Mouse (Mus musculus) stomach, embryonic 15.5 days (tissue): ENCODE results near the gene Gtf2ird1. TPM values are rescaled to one million over a fixed set of nuclear protein-coding genes. Genes with fewer than 3 reads are reported as not detected.

Experiments used
- ATAC-seq: fragments of 200-750 bp; cut with Nextera tagmentation; 2 replicates; pipeline ENCODE4 v1.8.0; 2017; ENCODE audit warnings: low read depth, moderate number of reproducible peaks, moderate TSS enrichment; ENCODE audit not compliant: insufficient read depth, low FRiP score
- H3K27ac ChIP-seq: fragments of 300-500 bp; sonication (generic); 2 replicates; pipeline ENCODE4 v1.5.1; 2015; ENCODE audit warnings: mild to moderate bottlenecking, inconsistent platforms
- H3K27me3 ChIP-seq: fragments of 300-500 bp; sonication (generic); replicated peaks from 2 replicates; pipeline ENCODE4 v1.6.1; 2015; ENCODE audit warnings: inconsistent platforms
- H3K36me3 ChIP-seq: fragments of 300-500 bp; sonication (generic); 2 replicates; pipeline ENCODE4 v1.6.1; 2015; ENCODE audit warnings: inconsistent platforms
- H3K4me1 ChIP-seq: fragments of 300-500 bp; sonication (generic); 2 replicates; pipeline ENCODE4 v1.6.1; 2015; ENCODE audit warnings: inconsistent platforms
- H3K4me2 ChIP-seq: fragments of 300-500 bp; sonication (generic); 2 replicates; pipeline ENCODE4 v1.6.1; 2015; ENCODE audit warnings: mild to moderate bottlenecking, inconsistent platforms
- H3K4me3 ChIP-seq: fragments of 300-500 bp; sonication (generic); replicated peaks from 2 replicates; pipeline ENCODE4 v1.5.1; 2015; ENCODE audit warnings: inconsistent platforms
- H3K9ac ChIP-seq: fragments of 300-500 bp; sonication (generic); 2 replicates; pipeline ENCODE4 v1.6.1; 2015; ENCODE audit warnings: inconsistent platforms
- H3K9me3 ChIP-seq: fragments of 300-500 bp; sonication (generic); 2 replicates; pipeline ENCODE4 v1.6.1; 2016; ENCODE audit warnings: inconsistent platforms
- WGBS: fragments of 180-500 bp; shearing (Covaris S2); methylation state at CpG from one replicate; pipeline ENCODE4 v1.1.7; 2015; 5-methylcytosine and 5-hydroxymethylcytosine counted together
- polyA plus RNA-seq: library from polyadenylated mRNA; unstranded; fragments of >200 nt; fragmentation: Nextera tagmentation; extraction: Ambion mirVana; gene quantifications from 2 replicates; pipeline ENCODE4 v1.2.1, GENCODE M21; 2015

The Gtf2ird1 gene
- polyA plus RNA-seq, 1 experiment from 2014 or later, result 83.6 TPM

- Histone ChIP-seq H3K9ac (no peak overlapping the region), H3K4me3 (no peak overlapping the region), H3K4me2 (no peak overlapping the region), H3K4me1 (peaks cover 22% of the 10 kb centered on the region), H3K36me3 (peaks cover 6% of the 10 kb centered on the region), H3K27ac (peak overlapping the region; percentile 17; the same call in 1 of the 2 replicates), H3K9me3 (no peaks in the 10 kb centered on the region), H3K27me3 (no peaks in the 10 kb centered on the region)
- no peak for ATAC-seq
- WGBS, result 59% methylated on average over 9 of the region's 9 CpGs
These were observed 35.5 kb downstream of the Gtf2ird1 start for GRCm38 (mm10) chr5:134421061-134421460.

DNA sequence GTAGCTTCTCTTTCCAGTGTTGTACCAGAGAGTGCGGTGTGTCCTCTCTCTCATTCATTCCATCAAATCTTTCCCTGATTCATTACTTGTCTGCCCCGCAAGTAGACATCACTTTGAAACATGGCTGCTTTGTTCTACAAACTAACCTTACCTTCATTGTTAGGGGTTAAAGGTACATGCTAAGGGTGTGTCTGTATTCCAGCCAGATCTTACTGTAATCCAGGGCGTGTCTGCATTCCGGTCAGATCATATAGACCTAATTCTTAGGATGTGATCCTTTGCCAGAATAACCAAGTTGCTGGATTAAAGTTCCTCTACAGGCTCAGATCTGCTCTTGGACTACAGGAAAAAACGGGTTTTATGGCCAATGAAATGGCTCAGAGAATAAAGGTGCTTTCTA lies 36.8 kb downstream of the Gtf2ird1 start:
- Histone ChIP-seq H3K9me3 (no peaks in the 10 kb centered on the region), H3K27me3 (no peaks in the 10 kb centered on the region), H3K4me2 (no peak overlapping the region), H3K36me3 (peaks cover 16% of the 10 kb centered on the region), H3K4me1 (peaks cover 22% of the 10 kb centered on the region), H3K9ac (no peak overlapping the region), H3K27ac (peak overlapping the region; percentile 82), H3K4me3 (no peak overlapping the region)
- ATAC-seq, result no peak
- 78% methylated on average over 5 of the region's 5 CpGs for WGBS

DNA sequence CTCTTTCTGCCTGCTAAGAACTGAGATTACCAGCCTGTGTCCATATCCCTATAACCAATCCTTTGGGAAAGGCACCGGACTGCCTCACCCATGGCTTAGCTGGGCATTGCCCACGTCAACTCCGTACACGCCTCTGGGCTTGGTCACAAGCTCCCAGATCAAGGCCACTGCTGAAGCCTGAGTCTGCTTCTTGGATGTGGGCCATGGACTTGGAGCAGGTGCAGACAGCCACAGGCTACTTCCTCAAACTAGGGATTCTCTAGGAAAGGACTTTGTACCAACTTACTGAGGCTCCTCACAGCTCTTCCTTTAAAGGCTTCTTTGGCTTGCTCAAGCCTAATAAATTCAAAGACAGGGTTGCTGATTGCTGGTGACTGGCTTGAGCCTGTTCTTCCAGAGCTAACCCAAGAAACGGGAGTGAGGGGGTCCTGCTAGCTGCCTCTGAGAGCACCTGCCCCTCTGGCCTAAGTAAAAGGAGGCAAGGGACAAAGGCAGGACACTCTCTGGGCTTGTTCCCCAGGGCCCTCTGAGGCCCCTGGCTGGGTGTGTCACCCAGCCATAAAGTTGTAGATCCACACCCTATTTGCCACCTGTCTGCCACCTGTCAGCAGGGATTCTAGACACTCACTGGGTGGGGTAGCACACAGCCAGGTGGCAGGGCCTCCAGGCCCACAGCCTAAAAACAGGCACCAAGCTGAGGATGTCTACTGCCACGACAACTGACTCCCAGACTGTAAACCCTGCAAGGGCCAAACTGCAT lies 38.0 kb downstream of the Gtf2ird1 start:
- no peaks in the 10 kb centered on the region for H3K27me3 ChIP-seq
- peak overlapping the region; percentile 82 for H3K27ac ChIP-seq
- H3K9ac ChIP-seq, result no peak overlapping the region
- H3K36me3 ChIP-seq, result peaks cover 26% of the 10 kb centered on the region
- H3K4me2 ChIP-seq, result no peak overlapping the region
- 75% methylated on average over 6 of the region's 6 CpGs for WGBS
- H3K9me3 ChIP-seq, result no peaks in the 10 kb centered on the region
- ATAC-seq, result peak; percentile 80
- H3K4me1 ChIP-seq, result peaks cover 22% of the 10 kb centered on the region
- no peak overlapping the region for H3K4me3 ChIP-seq

DNA sequence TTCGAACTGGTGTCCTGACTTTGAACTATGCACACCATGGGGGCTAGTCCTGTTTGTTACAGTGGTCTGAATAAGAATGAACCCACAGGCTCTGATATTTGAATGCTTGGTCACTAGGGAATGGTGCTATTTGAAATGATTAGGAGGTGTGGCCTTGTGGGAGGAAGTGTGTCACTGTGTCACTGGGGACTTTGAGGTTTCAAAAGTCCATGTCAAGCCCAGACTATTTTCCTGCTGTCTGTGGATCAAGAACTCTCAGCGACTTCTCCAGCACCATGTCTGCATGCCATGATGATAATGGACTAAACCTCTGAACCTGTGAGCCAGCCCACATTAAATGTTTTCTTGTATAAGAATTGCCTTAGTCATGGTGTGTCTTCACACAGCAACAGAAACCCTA lies 44.2 kb downstream of the Gtf2ird1 start:
- Histone ChIP-seq H3K4me2 (no peak overlapping the region), H3K9ac (no peak overlapping the region), H3K4me1 (no peaks in the 10 kb centered on the region), H3K27me3 (no peaks in the 10 kb centered on the region), H3K36me3 (peaks cover 60% of the 10 kb centered on the region), H3K9me3 (no peaks in the 10 kb centered on the region), H3K27ac (no peak overlapping the region), H3K4me3 (no peak overlapping the region)
- 86% methylated on average over 2 of the region's 2 CpGs for WGBS
- no peak for ATAC-seq

- Histone ChIP-seq H3K36me3 (peaks cover 63% of the 10 kb centered on the region), H3K9ac (no peak overlapping the region), H3K4me1 (no peaks in the 10 kb centered on the region), H3K4me2 (no peak overlapping the region), H3K27ac (no peak overlapping the region), H3K9me3 (no peaks in the 10 kb centered on the region), H3K27me3 (no peaks in the 10 kb centered on the region), H3K4me3 (no peak overlapping the region)
- 89% methylated on average over 7 of the region's 7 CpGs for WGBS
- peak; percentile 51 for ATAC-seq
These were observed 46.1 kb downstream of the Gtf2ird1 start for GRCm38 (mm10) chr5:134410307-134410836.

DNA sequence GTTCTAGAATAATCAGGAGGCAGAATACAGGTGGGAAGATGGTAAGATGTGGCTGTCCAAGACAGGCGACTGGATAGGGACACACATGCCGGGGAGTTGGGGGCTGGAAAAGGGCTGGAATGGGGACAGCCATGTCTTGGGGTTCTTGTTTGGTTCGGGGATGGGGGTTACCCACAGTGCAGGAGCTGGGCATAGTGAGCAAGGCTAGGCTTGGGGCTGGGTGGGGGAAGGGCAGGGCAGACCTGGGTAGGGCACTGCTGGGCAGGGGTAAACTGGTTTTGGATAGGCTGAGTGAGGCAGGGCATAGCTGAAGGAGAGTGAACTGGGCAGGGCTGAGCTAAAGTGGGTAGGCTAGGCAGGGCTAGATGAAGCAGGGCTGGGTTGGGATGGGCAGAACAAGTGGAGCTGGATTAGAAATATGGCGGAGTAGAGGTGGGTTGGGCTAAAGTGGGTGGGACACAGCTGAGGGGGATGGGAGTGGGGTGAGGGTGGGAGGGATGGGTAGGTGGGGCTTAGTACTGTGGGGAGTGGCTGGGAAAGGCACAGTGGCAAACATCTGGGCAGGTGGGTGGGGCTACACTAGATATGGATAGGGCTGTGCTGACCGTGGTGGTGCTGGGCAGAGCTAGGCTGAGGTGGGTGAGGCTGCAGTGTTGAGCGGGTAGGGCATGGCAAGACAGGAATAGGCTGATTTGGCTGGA lies 46.8 kb downstream of the Gtf2ird1 start:
- H3K9ac ChIP-seq, result no peak overlapping the region
- H3K27ac ChIP-seq, result no peak overlapping the region
- no peak overlapping the region for H3K4me3 ChIP-seq
- no peaks in the 10 kb centered on the region for H3K4me1 ChIP-seq
- 91% methylated on average over 6 of the region's 6 CpGs for WGBS
- no peaks in the 10 kb centered on the region for H3K9me3 ChIP-seq
- peak; percentile 70 for ATAC-seq
- no peak overlapping the region for H3K4me2 ChIP-seq
- H3K27me3 ChIP-seq, result no peaks in the 10 kb centered on the region
- peaks cover 62% of the 10 kb centered on the region for H3K36me3 ChIP-seq

GRCm38 (mm10) chr5:134408119-134408518 lies 48.4 kb downstream of the Gtf2ird1 start:
- Histone ChIP-seq H3K36me3 (peaks cover 68% of the 10 kb centered on the region), H3K4me2 (no peak overlapping the region), H3K4me3 (no peak overlapping the region), H3K4me1 (no peaks in the 10 kb centered on the region), H3K9ac (no peak overlapping the region), H3K27ac (no peak overlapping the region), H3K27me3 (no peaks in the 10 kb centered on the region), H3K9me3 (no peaks in the 10 kb centered on the region)
- no peak for ATAC-seq
- whole genome bisulfite sequencing, result 87% methylated on average over 5 of the region's 5 CpGs

DNA sequence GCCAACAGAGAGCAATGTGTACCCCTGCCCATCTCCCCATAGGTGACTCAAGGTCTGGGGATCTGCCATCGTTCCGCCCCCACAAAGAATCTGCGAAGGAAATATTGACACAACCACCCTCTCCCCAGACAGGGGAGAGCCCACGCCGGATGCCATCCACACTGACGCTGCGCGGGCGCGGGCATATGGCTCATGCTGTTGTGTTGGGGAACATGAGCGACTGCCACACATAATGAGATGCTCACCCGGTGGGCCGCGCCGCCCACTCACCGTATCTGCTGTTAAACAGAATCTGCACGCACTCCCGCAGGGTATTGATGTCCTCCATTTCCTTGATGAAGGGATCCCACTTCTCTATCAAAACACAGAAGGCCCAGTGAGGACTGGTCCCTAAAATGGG lies 54.7 kb downstream of the Gtf2ird1 start:
- Histone ChIP-seq H3K4me3 (no peak overlapping the region), H3K9me3 (no peaks in the 10 kb centered on the region), H3K36me3 (peaks cover 65% of the 10 kb centered on the region), H3K4me1 (no peaks in the 10 kb centered on the region), H3K27me3 (no peaks in the 10 kb centered on the region), H3K27ac (no peak overlapping the region), H3K9ac (no peak overlapping the region), H3K4me2 (no peak overlapping the region)
- no peak for ATAC-seq
- WGBS, result 95% methylated on average over 18 of the region's 18 CpGs

DNA sequence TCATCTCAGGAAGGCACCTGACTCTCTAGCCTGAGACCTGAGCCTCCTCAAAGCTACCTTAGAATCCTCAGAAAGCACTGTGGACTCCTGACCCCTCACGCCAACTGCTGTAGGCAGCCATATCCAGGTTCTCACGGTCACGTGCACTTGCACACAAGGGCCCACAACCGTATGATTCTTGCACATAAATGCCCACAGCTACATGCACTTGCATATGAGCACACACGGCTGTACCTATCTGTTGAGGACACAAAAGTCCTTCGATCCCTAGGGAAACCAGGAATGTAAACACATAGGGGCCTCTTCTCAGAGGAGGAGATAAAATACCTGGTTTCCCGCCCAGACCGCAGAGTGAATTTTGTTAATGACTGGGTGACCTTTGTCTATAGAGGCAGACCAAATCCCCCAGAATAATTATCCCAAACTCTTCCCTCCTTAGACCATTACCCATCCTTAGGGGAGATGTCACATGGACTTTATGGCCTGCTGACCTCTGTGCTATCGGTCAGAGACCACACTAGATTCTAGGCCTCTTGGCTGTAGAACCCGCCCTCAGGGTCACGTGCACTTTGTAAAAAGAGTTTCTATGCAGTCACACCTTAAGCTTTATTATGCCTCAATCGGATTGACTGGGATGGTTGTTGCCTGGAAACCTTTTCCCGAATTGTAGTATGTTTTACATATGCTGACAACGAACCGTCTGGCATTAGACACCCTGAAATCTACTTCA lies 58.9 kb downstream of the Gtf2ird1 start:
- 77% methylated on average over 15 of the region's 15 CpGs for WGBS
- Histone ChIP-seq H3K27ac (no peak overlapping the region), H3K27me3 (no peaks in the 10 kb centered on the region), H3K4me1 (0 out of 2 replicates have a peak, but pooled peaks cover 3% of the 10 kb centered on the region), H3K4me2 (no peak overlapping the region), H3K4me3 (no peak overlapping the region), H3K9ac (no peak overlapping the region), H3K36me3 (peaks cover 64% of the 10 kb centered on the region), H3K9me3 (no peaks in the 10 kb centered on the region)
- ATAC-seq, result no peak

- 75% methylated on average over 9 of the region's 9 CpGs for WGBS
- Histone ChIP-seq H3K36me3 (peaks cover 63% of the 10 kb centered on the region), H3K4me2 (no peak overlapping the region), H3K27me3 (no peaks in the 10 kb centered on the region), H3K27ac (no peak overlapping the region), H3K4me3 (no peak overlapping the region), H3K9ac (no peak overlapping the region), H3K9me3 (no peaks in the 10 kb centered on the region), H3K4me1 (0 out of 2 replicates have a peak, but pooled peaks cover 3% of the 10 kb centered on the region)
- ATAC-seq, result no peak
These were observed 60.0 kb downstream of the Gtf2ird1 start for GRCm38 (mm10) chr5:134396519-134396918.

- no peaks in the 10 kb centered on the region for H3K27me3 ChIP-seq
- WGBS, result 35% methylated on average over 10 of the region's 10 CpGs
- H3K4me1 ChIP-seq, result 0 out of 2 replicates have a peak, but pooled peaks cover 3% of the 10 kb centered on the region
- H3K27ac ChIP-seq, result peak overlapping the region; percentile 65
- H3K9ac ChIP-seq, result no peak overlapping the region
- H3K4me3 ChIP-seq, result no peak overlapping the region
- peak overlapping the region; percentile 16; the same call in 1 of the 2 replicates for H3K4me2 ChIP-seq
- peak; percentile 66; the same call in 1 of the 2 replicates for ATAC-seq
- no peaks in the 10 kb centered on the region for H3K9me3 ChIP-seq
- H3K36me3 ChIP-seq, result peaks cover 61% of the 10 kb centered on the region
These were observed 61.9 kb downstream of the Gtf2ird1 start for GRCm38 (mm10) chr5:134394624-134395023.
